Mouse (Mus musculus) adrenal gland, postnatal 4 days (tissue): ENCODE data around the gene Fmo6. TPM values are rescaled to one million over a fixed set of nuclear protein-coding genes. Genes with fewer than 3 reads are reported as not detected.

Experiments
- total RNA-seq, 2 experiments: library from RNA; stranded (reverse); gene quantifications; 2 replicates each; pipeline ENCODE4 v1.2.3; 2021

Gene Fmo6
- total RNA-seq, 2 experiments from 2014 or later, result not detected

Other genes starting within 250 kb of the Fmo6 start
- gene Prrc2c, start 197.0 kb downstream of the Fmo6 start, total RNA-seq, result 100 to 1,000 TPM; 197 to 223 TPM
- 1 to 10 TPM; 1.5 to 2.0 TPM for gene Fmo4, start 123.5 kb downstream of the Fmo6 start, total RNA-seq
- 100 to 1,000 TPM; 106 to 126 TPM for gene Fmo1, start 70.9 kb downstream of the Fmo6 start, total RNA-seq
- 10 to 100 TPM; 26.0 to 37.4 TPM for gene Fmo2, start 38.8 kb downstream of the Fmo6 start, total RNA-seq
- gene Fmo3, start 47.0 kb upstream of the Fmo6 start, total RNA-seq, result 1 to 10 TPM in 1 of 2 experiments, not detected in 1; 1.2 TPM
- not detected for gene Mroh9, start 148.2 kb upstream of the Fmo6 start, total RNA-seq